Mouse (Mus musculus): Measurements from ENCODE around the gene Golga7b.

GRCm38 (mm10) chr19:42304506-42304905 lies 57.1 kb downstream of the Golga7b start:
- no peak for TF ChIP-seq EP300 (IDR thresholded peaks at IDR 0.05; ENCODE audit: insufficient read depth, low read depth, low read length)
- no peak for TF ChIP-seq CTCF (IDR thresholded peaks at IDR 0.05; ENCODE audit: low read depth, low read length)
- no peak for TF ChIP-seq POLR2A (IDR thresholded peaks at IDR 0.05; ENCODE audit: insufficient read depth, low read length)
